Mouse (Mus musculus): ENCODE data around the gene Xlr3b. TPM values are rescaled to one million over a fixed set of nuclear protein-coding genes. Genes with fewer than 3 reads are reported as not detected.
"Not testable (repeated sequence)": the region's sequence is repeated elsewhere in the genome, so short reads cannot be mapped to it uniquely, and the experiment has no call there.

The Xlr3b gene
- polyA plus RNA-seq (2015; fragmentation: Nextera tagmentation; extraction: Ambion mirVana): 12.2 and 13.6 TPM in 2 replicates

DNA sequence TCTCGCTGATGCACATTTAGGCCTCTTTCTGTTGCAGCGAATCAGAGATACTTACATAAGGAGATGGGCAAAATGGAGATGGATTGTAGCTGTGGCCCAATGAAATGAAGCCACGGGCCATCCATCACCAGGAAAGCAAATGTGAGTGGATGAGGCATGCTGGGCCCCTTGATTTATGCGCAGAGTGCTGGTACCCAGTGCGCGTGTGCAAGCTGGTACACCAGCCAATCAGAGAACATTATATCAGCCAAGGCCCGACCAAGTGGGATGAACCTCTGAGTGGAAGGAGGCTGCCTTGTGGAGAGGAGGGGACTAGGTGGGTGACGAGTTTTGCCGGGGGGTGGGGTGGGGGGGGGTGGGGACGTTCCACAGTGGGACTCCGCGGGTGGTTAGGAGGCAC is at the start of gene Xlr3b:
Gene Xlr3b, plus strand, starts transcription at position 274 of the 400 bp plus-strand sequence.
- 77% methylated on average over 9 of the region's 12 CpGs for WGBS
- peak; percentile 54; the same call in 1 of the 2 replicates for ATAC-seq
- H3K36me3 ChIP-seq (ENCODE audit: control insufficient read depth, insufficient read depth): not testable (repeated sequence)

DNA sequence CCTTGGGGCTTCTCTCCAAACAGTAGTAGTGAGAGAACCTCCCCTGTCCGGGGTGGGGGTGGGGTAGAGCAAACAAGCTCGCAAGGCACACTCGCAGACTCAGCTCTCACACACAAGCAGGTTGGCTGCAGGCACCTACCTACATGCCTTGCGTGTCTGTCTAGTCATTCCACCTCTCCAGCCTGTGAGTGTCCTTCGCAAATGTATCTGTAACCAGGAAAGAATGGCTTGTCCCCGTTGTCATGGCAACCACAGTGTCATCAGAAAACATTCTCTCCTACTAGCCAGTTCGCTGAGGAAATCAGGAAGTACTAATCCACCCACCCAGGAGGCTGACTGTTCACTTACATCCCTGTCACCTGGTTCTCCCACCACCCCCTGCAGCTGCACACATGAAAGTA is 48.8 kb upstream of the Xlr3b start:
- H3K27ac ChIP-seq (ENCODE audit: low read length); H3K36me3 ChIP-seq (ENCODE audit: control insufficient read depth, insufficient read depth); H3K4me2 ChIP-seq (ENCODE audit: low read length); H3K9ac ChIP-seq (replicated peaks; ENCODE audit: low read depth, low read length); H3K4me1 ChIP-seq (replicated peaks; ENCODE audit: control insufficient read depth, insufficient read depth, low read length); H3K9me3 ChIP-seq (ENCODE audit: control insufficient read depth, low read length); H3K27me3 ChIP-seq (replicated peaks; ENCODE audit: control insufficient read depth, insufficient read depth, low read length); H3K4me3 ChIP-seq (replicated peaks; ENCODE audit: low read length): not testable (repeated sequence)
- no CpG with 5 or more reads among the region's 7 CpGs for WGBS
- ATAC-seq: peak; percentile 62

More for the DNA sequence above, at the start of gene Xlr3b:
- not testable (repeated sequence) for H3K4me3 ChIP-seq (replicated peaks; ENCODE audit: low read length); H3K9me3 ChIP-seq (ENCODE audit: control insufficient read depth, low read length); H3K27me3 ChIP-seq (replicated peaks; ENCODE audit: control insufficient read depth, insufficient read depth, low read length); H3K9ac ChIP-seq (replicated peaks; ENCODE audit: low read depth, low read length); H3K4me2 ChIP-seq (ENCODE audit: low read length); H3K4me1 ChIP-seq (replicated peaks; ENCODE audit: control insufficient read depth, insufficient read depth, low read length); H3K27ac ChIP-seq (ENCODE audit: low read length)

DNA sequence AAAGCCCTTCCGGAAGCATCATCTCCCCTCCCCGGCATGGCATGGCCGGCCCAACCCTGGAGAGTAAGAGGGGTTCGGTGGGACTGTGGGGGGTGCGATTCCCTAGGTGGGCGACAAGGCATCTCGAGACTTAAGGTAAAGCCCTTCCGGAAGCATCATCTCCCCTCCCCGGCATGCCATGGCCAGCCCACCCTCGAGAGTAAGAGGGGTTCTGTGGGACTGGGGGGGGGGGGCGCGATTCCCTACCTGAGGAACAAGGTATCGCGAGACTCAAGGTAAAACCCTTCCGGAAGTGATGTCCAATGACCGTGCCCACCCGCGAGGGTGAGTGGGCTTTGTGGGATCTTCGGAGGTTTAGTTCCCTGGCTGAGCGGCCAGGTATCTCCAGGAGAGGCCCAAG is 43.5 kb upstream of the Xlr3b start, which contains the start of gene Xlr5b:
Gene Xlr5b, plus strand, starts transcription at position 301 of the 400 bp plus-strand sequence.
- H3K4me1 ChIP-seq (replicated peaks; ENCODE audit: control insufficient read depth, insufficient read depth, low read length); H3K27me3 ChIP-seq (replicated peaks; ENCODE audit: control insufficient read depth, insufficient read depth, low read length); H3K4me3 ChIP-seq (replicated peaks; ENCODE audit: low read length); H3K36me3 ChIP-seq (ENCODE audit: control insufficient read depth, insufficient read depth); H3K27ac ChIP-seq (ENCODE audit: low read length); H3K4me2 ChIP-seq (ENCODE audit: low read length); H3K9me3 ChIP-seq (ENCODE audit: control insufficient read depth, low read length); ATAC-seq; H3K9ac ChIP-seq (replicated peaks; ENCODE audit: low read depth, low read length): not testable (repeated sequence)
- no CpG with 5 or more reads among the region's 20 CpGs for WGBS

DNA sequence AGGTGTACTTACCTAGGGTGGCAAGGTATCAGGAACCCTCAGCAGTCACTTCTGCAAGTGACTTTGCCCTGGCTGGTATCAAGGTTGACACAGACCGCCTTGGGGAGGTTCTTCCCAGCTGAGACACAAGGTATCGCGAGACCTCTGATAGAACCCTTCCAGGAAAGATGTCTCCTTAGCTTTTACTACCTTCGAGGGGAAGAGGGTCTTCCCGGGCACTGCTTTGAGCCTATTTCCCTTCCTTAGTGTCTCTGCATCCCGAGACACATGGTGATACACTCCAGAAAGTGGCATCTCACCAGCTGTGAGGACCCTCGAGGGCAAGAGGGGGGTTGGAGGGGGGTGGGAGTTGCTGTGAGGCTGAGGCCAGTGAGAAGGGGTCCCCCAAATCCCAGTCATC is 42.7 kb upstream of the Xlr3b start, which contains the start of gene DXBay18:
Gene DXBay18, minus strand, starts transcription at position 101 of the 400 bp plus-strand sequence.
- not testable (repeated sequence) for ATAC-seq; H3K4me2 ChIP-seq (ENCODE audit: low read length); H3K4me1 ChIP-seq (replicated peaks; ENCODE audit: control insufficient read depth, insufficient read depth, low read length); H3K27ac ChIP-seq (ENCODE audit: low read length); H3K9me3 ChIP-seq (ENCODE audit: control insufficient read depth, low read length); H3K27me3 ChIP-seq (replicated peaks; ENCODE audit: control insufficient read depth, insufficient read depth, low read length); H3K36me3 ChIP-seq (ENCODE audit: control insufficient read depth, insufficient read depth); H3K9ac ChIP-seq (replicated peaks; ENCODE audit: low read depth, low read length); H3K4me3 ChIP-seq (replicated peaks; ENCODE audit: low read length)
- WGBS: no CpG with 5 or more reads among the region's 7 CpGs

DNA sequence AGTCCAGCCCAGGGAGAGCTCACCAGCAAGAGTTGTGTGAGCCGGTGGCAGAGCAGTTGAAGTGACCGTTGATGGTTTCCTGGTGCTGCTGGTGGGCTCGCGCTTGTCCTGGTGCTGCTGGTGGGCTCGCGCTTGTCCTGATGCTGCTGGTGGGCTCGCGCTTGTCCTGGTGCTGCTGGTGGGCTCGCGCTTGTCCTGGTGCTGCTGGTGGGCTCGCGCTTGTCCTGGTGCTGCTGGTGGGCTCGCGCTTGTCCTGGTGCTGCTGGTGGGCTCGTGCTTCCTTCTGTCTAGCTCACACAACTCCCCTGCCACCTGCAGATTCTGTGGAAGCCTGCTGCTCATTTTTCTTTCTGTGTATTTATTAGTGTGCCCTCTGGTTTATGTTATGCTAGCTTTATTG is 15.1 kb upstream of the Xlr3b start, which contains the start of gene Spin2d:
Gene Spin2d, minus strand, starts transcription at position 101 of the 400 bp plus-strand sequence.
- not testable (repeated sequence) for H3K4me2 ChIP-seq (ENCODE audit: low read length); ATAC-seq; H3K4me1 ChIP-seq (replicated peaks; ENCODE audit: control insufficient read depth, insufficient read depth, low read length); H3K27me3 ChIP-seq (replicated peaks; ENCODE audit: control insufficient read depth, insufficient read depth, low read length); H3K36me3 ChIP-seq (ENCODE audit: control insufficient read depth, insufficient read depth); H3K9me3 ChIP-seq (ENCODE audit: control insufficient read depth, low read length); H3K9ac ChIP-seq (replicated peaks; ENCODE audit: low read depth, low read length); H3K4me3 ChIP-seq (replicated peaks; ENCODE audit: low read length); H3K27ac ChIP-seq (ENCODE audit: low read length)
- 79% methylated on average over 6 of the region's 15 CpGs for WGBS

DNA sequence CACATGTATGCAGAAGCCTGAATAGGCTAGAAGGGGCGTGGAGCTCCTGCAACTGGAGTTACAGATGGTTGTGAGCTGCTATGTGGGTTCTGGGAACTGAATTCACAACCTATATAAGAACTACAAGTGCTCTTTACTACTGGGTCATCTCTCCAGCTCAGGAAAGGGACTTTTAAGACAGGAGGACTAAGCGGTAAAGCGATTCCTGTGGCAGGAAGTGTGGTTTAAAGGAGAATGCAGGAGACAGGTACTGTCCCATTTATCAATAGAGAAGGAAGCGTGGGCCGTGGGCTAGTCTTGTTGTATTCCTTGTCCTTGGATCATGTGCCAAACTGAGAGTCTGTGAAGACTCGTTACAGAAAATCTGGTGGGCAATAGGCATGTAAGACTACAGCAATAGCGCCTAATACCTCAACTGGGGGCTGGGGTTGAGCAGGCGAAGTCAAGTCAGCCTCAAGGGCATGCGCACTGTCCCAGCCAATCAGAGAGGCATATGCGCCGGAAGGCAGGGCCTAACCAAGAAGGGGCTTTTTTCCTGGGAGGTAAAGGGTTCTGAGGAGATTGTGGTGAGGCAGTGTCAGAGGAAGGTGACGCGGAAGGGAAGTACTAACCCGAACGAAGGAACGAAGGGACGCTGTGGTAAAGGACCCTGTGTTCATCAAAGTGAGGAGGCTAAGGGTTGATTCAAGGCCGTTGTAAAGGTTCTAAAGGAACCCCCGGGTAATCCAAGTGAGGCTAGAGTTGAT is 22.0 kb downstream of the Xlr3b start, which contains the start of gene Xlr4b:
Gene Xlr4b, plus strand, starts transcription at position 515 of the 746 bp plus-strand sequence.
- not testable (repeated sequence) for ATAC-seq; H3K9me3 ChIP-seq (ENCODE audit: control insufficient read depth, low read length)

DNA sequence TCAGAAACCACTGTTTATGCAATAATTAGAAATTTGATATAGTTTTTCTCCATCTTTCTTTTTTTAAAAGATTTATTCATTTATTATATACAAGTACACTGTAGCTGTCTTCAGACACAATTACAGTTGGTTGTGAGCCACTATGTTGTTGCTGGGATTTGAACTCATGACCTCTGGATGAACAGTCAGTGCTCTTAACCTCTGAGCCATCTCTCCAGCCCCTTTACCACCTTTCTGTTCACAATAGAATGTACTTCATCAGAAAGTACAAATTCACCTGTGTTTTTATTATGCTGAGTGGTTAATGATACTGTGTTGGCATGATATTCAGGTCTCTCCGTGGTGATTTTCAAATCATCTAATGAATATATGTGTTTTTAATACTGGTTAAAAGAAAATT is 33.4 kb downstream of the Xlr3b start:
- no peaks in the 10 kb centered on the region for H3K9me3 ChIP-seq (ENCODE audit: control insufficient read depth, low read length)
- H3K9ac ChIP-seq (replicated peaks; ENCODE audit: low read depth, low read length): no peak overlapping the region
- ATAC-seq: no peak
- WGBS: 54% methylated on average over 1 of the region's 1 CpGs
- no peak overlapping the region for H3K4me2 ChIP-seq (ENCODE audit: low read length)
- no peak overlapping the region for H3K27ac ChIP-seq (ENCODE audit: low read length)
- H3K4me1 ChIP-seq (replicated peaks; ENCODE audit: control insufficient read depth, insufficient read depth, low read length): no peaks in the 10 kb centered on the region
- no peaks in the 10 kb centered on the region for H3K27me3 ChIP-seq (replicated peaks; ENCODE audit: control insufficient read depth, insufficient read depth, low read length)
- no peaks in the 10 kb centered on the region for H3K36me3 ChIP-seq (ENCODE audit: control insufficient read depth, insufficient read depth)
- no peak overlapping the region for H3K4me3 ChIP-seq (replicated peaks; ENCODE audit: low read length)

More for the DNA sequence above, 22.0 kb downstream of the Xlr3b start, which contains the start of gene Xlr4b:
- H3K36me3 ChIP-seq (ENCODE audit: control insufficient read depth, insufficient read depth); H3K9ac ChIP-seq (replicated peaks; ENCODE audit: low read depth, low read length); H3K4me1 ChIP-seq (replicated peaks; ENCODE audit: control insufficient read depth, insufficient read depth, low read length); H3K4me3 ChIP-seq (replicated peaks; ENCODE audit: low read length); H3K4me2 ChIP-seq (ENCODE audit: low read length); H3K27ac ChIP-seq (ENCODE audit: low read length); H3K27me3 ChIP-seq (replicated peaks; ENCODE audit: control insufficient read depth, insufficient read depth, low read length): not testable (repeated sequence)
- 85% methylated on average over 11 of the region's 19 CpGs for WGBS

DNA sequence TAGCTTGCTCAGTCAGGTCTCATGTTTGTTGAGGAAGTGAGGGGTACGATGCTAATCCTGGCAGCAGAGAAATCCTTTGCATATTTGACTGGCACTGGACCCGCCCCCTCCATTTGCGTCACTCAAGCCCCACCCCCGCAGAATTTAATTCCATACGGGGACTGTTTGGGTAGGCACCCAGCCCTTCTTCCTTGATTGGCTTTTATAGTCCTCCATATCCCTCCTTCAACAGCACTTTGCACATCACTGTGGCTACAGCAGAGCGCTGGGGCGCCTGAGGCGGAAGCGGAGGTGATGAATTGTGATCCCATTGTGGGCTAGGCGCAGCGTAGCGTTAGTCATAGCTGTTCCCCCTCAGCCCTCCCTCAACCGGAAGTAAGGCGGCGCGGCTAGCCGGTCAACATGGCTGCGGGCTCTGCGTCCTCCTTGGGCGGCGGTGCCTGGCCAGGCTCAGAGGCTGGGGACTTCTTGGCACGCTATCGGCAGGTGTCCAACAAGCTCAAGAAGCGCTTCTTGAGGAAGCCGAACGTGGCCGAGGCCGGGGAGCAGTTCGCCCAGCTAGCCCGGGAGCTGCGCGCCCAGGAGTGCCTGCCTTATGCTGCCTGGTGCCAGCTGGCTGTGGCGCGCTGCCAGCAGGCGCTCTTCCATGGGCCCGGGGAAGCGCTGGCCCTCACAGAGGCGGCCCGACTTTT is 36.1 kb downstream of the Xlr3b start, which contains the start of gene F8a:
Gene F8a, plus strand, starts transcription at position 378 of the 692 bp plus-strand sequence.
- peak within 1 kb of the TSS; percentile 80 for H3K9ac ChIP-seq (replicated peaks; ENCODE audit: low read depth, low read length)
- peak within 1 kb of the TSS; percentile 95 for H3K27ac ChIP-seq (ENCODE audit: low read length)
- H3K4me1 ChIP-seq (replicated peaks; ENCODE audit: control insufficient read depth, insufficient read depth, low read length): peaks cover 3% of the 10 kb centered on the region; the same call in 1 of the 2 replicates
- peak; percentile 95 for ATAC-seq
- no peaks in the 10 kb centered on the region for H3K9me3 ChIP-seq (ENCODE audit: control insufficient read depth, low read length)
- H3K27me3 ChIP-seq (replicated peaks; ENCODE audit: control insufficient read depth, insufficient read depth, low read length): no peaks in the 10 kb centered on the region
- H3K36me3 ChIP-seq (ENCODE audit: control insufficient read depth, insufficient read depth): no peaks in the 10 kb centered on the region
- H3K4me2 ChIP-seq (ENCODE audit: low read length): peak within 1 kb of the TSS; percentile 71
- 20% methylated on average over 35 of the region's 39 CpGs for WGBS
- H3K4me3 ChIP-seq (replicated peaks; ENCODE audit: low read length): peak within 1 kb of the TSS; percentile 64

DNA sequence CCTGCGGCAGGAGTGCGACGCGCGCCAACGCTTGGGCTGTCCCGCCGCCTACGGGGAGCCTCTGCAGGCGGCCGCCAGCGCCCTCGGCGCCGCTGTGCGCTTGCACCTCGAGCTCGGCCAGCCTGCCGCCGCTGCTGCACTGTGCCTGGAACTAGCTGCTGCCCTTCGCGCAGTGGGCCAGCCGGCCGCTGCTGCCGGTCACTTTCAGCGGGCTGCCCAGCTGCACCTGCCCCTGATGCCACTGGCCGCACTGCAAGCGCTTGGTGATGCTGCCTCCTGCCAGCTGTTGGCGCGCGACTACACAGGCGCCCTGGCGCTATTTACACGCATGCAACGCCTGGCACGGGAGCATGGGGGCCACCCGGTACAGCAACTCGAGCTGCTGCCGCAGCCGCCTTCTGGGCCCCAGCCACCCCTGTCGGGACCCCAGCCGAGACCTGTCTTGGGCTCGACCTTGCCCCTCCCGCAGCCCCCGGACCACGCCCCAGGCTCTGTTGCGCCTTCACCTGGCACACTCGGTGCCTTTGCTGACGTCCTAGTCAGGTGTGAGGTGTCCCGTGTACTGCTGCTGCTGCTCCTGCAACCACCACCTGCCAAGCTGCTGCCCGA is 36.7 kb downstream of the Xlr3b start:
- H3K9me3 ChIP-seq (ENCODE audit: control insufficient read depth, low read length): no peaks in the 10 kb centered on the region

More for the DNA sequence above, 36.7 kb downstream of the Xlr3b start:
- H3K4me2 ChIP-seq (ENCODE audit: low read length): peak overlapping the region; percentile 71
- H3K27me3 ChIP-seq (replicated peaks; ENCODE audit: control insufficient read depth, insufficient read depth, low read length): no peaks in the 10 kb centered on the region
- ATAC-seq: peak; percentile 56
- H3K36me3 ChIP-seq (ENCODE audit: control insufficient read depth, insufficient read depth): no peaks in the 10 kb centered on the region
- H3K9ac ChIP-seq (replicated peaks; ENCODE audit: low read depth, low read length): peak overlapping the region; percentile 80
- peak overlapping the region; percentile 95 for H3K27ac ChIP-seq (ENCODE audit: low read length)
- H3K4me1 ChIP-seq (replicated peaks; ENCODE audit: control insufficient read depth, insufficient read depth, low read length): peaks cover 3% of the 10 kb centered on the region; the same call in 1 of the 2 replicates
- peak overlapping the region; percentile 64 for H3K4me3 ChIP-seq (replicated peaks; ENCODE audit: low read length)
- 21% methylated on average over 40 of the region's 51 CpGs for WGBS
